Mouse (Mus musculus) ES-E14 (cell line): ENCODE measurements around the gene Gm10282.

Source experiments
- CHD2 ChIP-seq: IDR thresholded peaks from 2 replicates; pipeline ENCODE4 v1.6.1; 2014; ENCODE audit warnings: mild to moderate bottlenecking, low read depth, low read length, inconsistent platforms
- HCFC1 ChIP-seq: IDR thresholded peaks from 2 replicates; pipeline ENCODE4 v1.6.1; 2012; ENCODE audit warnings: low read length, inconsistent platforms, borderline replicate concordance; ENCODE audit not compliant: insufficient read depth
- MAFK ChIP-seq: IDR thresholded peaks from 2 replicates; pipeline ENCODE4 v1.6.1; 2014; ENCODE audit warnings: mild to moderate bottlenecking, low read depth, low read length, inconsistent platforms; ENCODE audit not compliant: insufficient read depth
- ZC3H11A ChIP-seq: IDR thresholded peaks from 2 replicates; pipeline ENCODE4 v1.6.1; 2012; ENCODE audit warnings: low read depth, mild to moderate bottlenecking, inconsistent platforms, low read length, borderline replicate concordance
- ZNF384 ChIP-seq: IDR thresholded peaks from 2 replicates; pipeline ENCODE4 v1.6.1; 2012; ENCODE audit warnings: low read depth, low read length, inconsistent platforms

DNA sequence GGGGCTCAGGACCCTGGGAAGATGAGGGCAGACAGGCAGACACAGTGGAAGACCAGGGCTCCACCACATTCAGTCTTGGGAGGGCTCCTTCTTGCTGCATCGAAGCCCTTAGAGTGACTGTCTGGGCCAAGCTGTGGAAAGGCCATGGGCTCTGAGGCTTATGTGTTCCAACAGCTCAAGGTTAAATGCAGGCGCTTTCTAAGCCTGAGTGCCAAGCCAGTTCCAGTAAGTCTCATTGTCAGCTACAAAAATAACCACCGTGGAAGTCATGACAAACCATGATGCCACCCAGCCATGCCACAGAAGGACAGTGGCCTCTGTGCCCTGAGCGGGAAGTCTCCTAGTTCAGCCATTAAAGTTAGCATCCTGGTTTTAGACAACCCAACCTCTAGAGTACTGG is 26.6 kb upstream of the Gm10282 start:
- TF ChIP-seq CHD2 (no peak), HCFC1 (no peak), ZNF384 (no peak), ZC3H11A (no peak), MAFK (no peak)
